Mouse (Mus musculus): ENCODE data around the gene Tceal9.
"Not testable (repeated sequence)": the region's sequence is repeated elsewhere in the genome, so short reads cannot be mapped to it uniquely, and the experiment has no call there.

Tceal9 gene

GRCm38 (mm10) chrX:136244574-136245229 is at the start of gene Tceal9:
TSS of gene Tceal9 (plus strand) at chrX:136245079.
- DNase-seq (ENCODE audit: low read depth, low spot score): peak; percentile 67

- no peak for DNase-seq (ENCODE audit: low read depth, low spot score)
Observed at GRCm38 (mm10) chrX:136195193-136195944, 49.5 kb upstream of the Tceal9 start.

- peak; percentile 30 for DNase-seq (ENCODE audit: low read depth, low spot score)
Observed at GRCm38 (mm10) chrX:136196873-136197272, 48.0 kb upstream of the Tceal9 start.

DNA sequence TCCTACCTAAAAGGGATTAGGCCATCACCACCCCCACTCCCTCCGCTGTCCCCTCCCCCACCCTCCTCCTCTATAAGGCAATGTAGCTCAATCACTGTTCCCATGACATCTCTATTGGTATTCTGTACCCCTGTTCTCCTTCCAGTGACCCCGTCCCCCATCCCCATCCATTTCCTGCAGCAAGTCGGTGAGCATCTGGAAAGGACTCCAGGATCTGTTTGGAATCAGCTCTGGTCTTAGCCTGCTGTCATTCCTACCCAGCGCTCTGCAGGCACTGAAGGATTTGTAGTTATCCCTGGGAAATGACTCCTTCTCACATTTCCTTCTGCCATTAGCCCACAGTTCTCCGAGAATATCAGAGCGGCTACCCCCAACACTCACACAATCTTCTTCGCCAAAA is 41.6 kb upstream of the Tceal9 start:
- no peak for DNase-seq (ENCODE audit: low read depth, low spot score)

GRCm38 (mm10) chrX:136203664-136204066 is 41.2 kb upstream of the Tceal9 start, which contains the start of gene Tceal5:
TSS of gene Tceal5 (minus strand) at chrX:136203876.
- no peak for DNase-seq (ENCODE audit: low read depth, low spot score)

DNA sequence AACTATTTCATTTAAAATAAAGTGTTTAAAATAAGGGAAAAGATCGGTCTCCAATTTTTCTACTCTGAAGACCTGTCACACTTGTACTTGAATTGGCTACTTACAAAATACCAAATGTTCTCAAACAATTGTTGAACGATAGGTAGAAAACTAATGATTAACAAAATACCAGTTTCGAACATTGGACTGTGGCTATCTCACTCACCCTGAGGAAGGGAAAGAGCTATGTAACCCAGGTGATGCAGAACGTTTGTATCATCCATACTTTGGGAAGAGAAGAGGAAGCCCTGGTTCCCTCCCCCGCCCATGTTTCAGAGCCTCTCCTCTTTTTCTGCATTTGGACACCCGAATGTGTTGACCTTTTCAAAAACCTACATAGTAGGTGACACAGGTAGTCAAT is 40.5 kb upstream of the Tceal9 start:
- no peak for DNase-seq (ENCODE audit: low read depth, low spot score)

DNA sequence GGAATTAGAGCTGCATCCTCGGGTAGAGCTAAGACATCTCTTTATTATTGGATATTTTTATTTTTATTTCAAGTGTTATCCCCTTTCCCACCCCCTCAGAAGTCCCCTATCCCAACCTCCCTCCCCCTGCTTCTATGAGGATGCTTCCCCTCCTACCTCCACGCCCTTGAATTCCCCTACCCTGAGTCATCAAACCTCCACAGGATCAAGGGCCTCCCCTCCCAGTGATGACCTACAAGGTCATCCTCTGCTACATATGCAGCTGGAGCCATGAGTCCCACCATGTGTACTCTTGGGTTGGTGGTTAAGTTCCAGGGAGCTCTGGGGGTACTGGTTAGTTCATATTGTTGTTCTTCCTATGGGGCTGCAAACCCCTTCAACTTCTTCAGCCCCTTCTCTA is 31.5 kb upstream of the Tceal9 start:
- DNase-seq (ENCODE audit: low read depth, low spot score): no peak

- DNase-seq (ENCODE audit: low read depth, low spot score): not testable (repeated sequence)
Observed at GRCm38 (mm10) chrX:136214729-136215677, 29.9 kb upstream of the Tceal9 start, which contains the start of the genes Tceal7 and Bex1. TSS of gene Tceal7 (plus strand) at chrX:136214779. TSS of gene Bex1 (minus strand) at chrX:136215513.

- no peak for DNase-seq (ENCODE audit: low read depth, low spot score)
Observed at GRCm38 (mm10) chrX:136216303-136216702, 28.6 kb upstream of the Tceal9 start.

GRCm38 (mm10) chrX:136223714-136224113 is 21.2 kb upstream of the Tceal9 start:
- DNase-seq (ENCODE audit: low read depth, low spot score): no peak

DNA sequence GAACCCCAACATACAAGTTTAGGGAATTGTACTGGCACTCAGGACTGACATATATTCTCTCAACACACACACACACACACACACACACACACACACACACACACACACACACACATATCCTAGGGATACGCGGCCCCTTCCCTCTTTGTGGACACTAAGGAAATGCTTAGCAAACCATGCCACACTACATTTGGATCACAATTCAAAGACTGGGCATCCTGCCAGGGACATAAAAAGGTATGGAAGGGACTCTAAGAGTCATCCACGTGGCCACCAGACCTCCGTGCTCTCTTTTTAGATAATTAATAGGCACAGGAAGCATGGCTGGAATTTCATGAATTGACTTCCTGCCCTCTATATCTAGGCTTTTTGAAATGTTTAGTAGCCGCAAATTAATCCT is 17.1 kb upstream of the Tceal9 start:
- DNase-seq (ENCODE audit: low read depth, low spot score): no peak

GRCm38 (mm10) chrX:136238118-136238517 is 6.8 kb upstream of the Tceal9 start:
- no peak for DNase-seq (ENCODE audit: low read depth, low spot score)

- DNase-seq (ENCODE audit: low read depth, low spot score): no peak
Observed at GRCm38 (mm10) chrX:136243181-136243580, 1.7 kb upstream of the Tceal9 start.

DNA sequence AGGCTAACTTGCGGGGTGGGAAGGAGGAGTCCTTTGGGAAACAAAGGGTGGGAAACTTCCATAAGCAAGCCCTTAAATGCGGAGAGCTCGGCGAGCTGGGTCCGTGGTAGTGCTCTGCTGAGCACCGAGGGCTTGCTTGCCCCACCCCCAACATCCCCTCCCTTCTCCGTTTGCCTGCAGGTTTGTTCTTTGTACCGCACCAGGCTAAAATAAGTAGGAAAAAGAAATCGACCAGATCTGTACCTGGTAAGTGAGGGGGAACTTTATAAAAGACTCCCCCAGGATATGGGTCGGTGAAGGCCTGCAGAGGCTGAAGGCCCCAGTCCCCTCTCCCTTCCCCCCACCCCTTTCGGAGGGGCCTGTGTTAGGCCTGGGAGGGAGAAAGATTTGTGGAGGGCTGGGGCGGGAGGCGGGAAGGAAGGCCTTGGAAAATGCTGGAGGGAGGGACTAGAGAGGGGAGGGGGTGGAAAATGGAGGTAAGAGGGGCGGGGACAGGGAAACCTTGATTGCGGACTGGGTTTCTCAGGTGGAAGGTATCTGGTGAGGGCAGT is 717 bp downstream of the Tceal9 start:
- no peak for DNase-seq (ENCODE audit: low read depth, low spot score)

- no peak for DNase-seq (ENCODE audit: low read depth, low spot score)
Observed at GRCm38 (mm10) chrX:136248811-136249210, 3.9 kb downstream of the Tceal9 start.

GRCm38 (mm10) chrX:136249671-136250070 is 4.8 kb downstream of the Tceal9 start:
- no peak for DNase-seq (ENCODE audit: low read depth, low spot score)

DNA sequence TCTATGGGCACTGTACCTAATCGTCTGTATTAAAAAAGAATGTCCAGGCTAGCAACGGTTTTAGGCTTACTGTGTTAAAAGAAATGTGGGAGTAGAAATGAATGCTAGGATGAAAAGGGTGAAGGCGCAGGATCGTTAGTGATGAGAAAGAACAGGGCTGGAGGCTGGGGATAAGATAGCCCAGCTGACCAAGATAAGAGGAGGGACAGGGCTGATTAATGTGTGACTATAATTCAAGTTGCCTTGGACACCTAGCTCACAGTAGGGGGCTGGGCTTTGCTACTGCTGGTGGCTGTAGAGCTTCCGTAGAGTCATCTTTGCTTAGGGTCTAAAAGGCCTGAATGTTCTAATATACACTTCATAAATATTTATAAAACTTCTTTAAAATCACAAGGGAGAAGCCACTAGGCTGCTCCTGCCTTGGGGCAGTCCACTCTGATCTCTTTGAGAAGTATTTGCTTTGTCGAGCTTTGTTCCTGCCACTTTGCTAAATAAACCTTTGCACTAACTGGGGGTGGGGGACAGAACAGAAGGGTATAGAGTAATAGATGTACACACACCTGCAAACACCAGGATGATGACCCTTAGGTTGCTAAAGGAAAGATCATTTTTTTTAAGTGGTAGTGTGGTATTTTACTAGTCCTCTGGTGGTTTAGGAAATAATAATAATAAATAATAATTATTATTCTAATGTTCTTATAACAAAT is 7.3 kb downstream of the Tceal9 start:
- no peak for DNase-seq (ENCODE audit: low read depth, low spot score)

GRCm38 (mm10) chrX:136267720-136268119 is 22.8 kb downstream of the Tceal9 start:
- no peak for DNase-seq (ENCODE audit: low read depth, low spot score)

GRCm38 (mm10) chrX:136268173-136268572 is 23.3 kb downstream of the Tceal9 start:
- no peak for DNase-seq (ENCODE audit: low read depth, low spot score)

- DNase-seq (ENCODE audit: low read depth, low spot score): not testable (repeated sequence)
Observed at GRCm38 (mm10) chrX:136269743-136270392, 25.0 kb downstream of the Tceal9 start, which contains the start of gene Bex3. TSS of gene Bex3 (plus strand) at chrX:136270253.
